9 mouse cellular contexts compared by ENCODE assay signal in genomic region chr1:55028512-55029249, GRCm38 (mm10). TPM values are rescaled to one million over a fixed set of nuclear protein-coding genes. Genes with fewer than 3 reads are reported as not detected.
DNase-seq lines count a peak whose midpoint lies in the region; ATAC-seq and TF ChIP-seq lines count a peak whose summit lies in the region.
"Had no signal": no experiment of that assay in that cellular context is flagged by ENCODE, and none has a peak within 500 bp of the region (broad histone marks: within the 10 kb centered on the region; RNA-seq: fewer than 3 reads in every experiment).

No protein-coding gene starts in this region.

- no peaks in the 10 kb centered on the region for H3K9me3 ChIP-seq in kidney, embryonic 16.5 days (ENCODE audit: low read length)
- no peaks in the 10 kb centered on the region for H3K9me3 ChIP-seq in lung, embryonic 15.5 days
- no peaks in the 10 kb centered on the region for H3K9me3 ChIP-seq in midbrain, embryonic 16.5 days (replicated peaks; ENCODE audit: control insufficient read depth, low read length, poor library complexity, severe bottlenecking)
- H3K9me3 ChIP-seq: stomach, embryonic 15.5 days had no signal

- peak overlapping the region; percentile 31; the same call in 1 of the 2 replicates for H3K9ac ChIP-seq in kidney, embryonic 16.5 days (replicated peaks; ENCODE audit: low read length)
- H3K9ac ChIP-seq in lung, embryonic 15.5 days: no peak overlapping the region
- H3K9ac ChIP-seq in midbrain, embryonic 16.5 days (ENCODE audit: low read depth, low read length): no peak overlapping the region
- H3K9ac ChIP-seq: stomach, embryonic 15.5 days had no signal

- no peak for TF ChIP-seq CTCF in thymus, adult 2 months (IDR thresholded peaks at IDR 0.05; ENCODE audit: borderline replicate concordance, control insufficient read depth, extremely low read depth, insufficient read depth, low read length, poor library complexity)

- TF ChIP-seq POLR2A in thymus, adult 2 months (IDR thresholded peaks at IDR 0.05; ENCODE audit: control insufficient read depth, extremely low read depth, insufficient read depth, low read length, poor library complexity): no peak

- 79% methylated on average over 11 of the region's 11 CpGs for WGBS in kidney, embryonic 16.5 days
- WGBS in lung, embryonic 15.5 days: 71% methylated on average over 11 of the region's 11 CpGs
- 22% methylated on average over 11 of the region's 11 CpGs for WGBS in thymus, adult 2 months
- WGBS in midbrain, embryonic 16.5 days: 92% methylated on average over 11 of the region's 11 CpGs

- no peaks in the 10 kb centered on the region for H3K27me3 ChIP-seq in kidney, embryonic 16.5 days (ENCODE audit: insufficient read depth, low read length)
- H3K27me3 ChIP-seq in lung, embryonic 15.5 days: no peaks in the 10 kb centered on the region
- H3K27me3 ChIP-seq in thymus, adult 2 months (ENCODE audit: control insufficient read depth, insufficient read depth, low read length): no peaks in the 10 kb centered on the region
- no peaks in the 10 kb centered on the region for H3K27me3 ChIP-seq in midbrain, embryonic 16.5 days (ENCODE audit: control insufficient read depth, insufficient read depth, low read depth, low read length)
- H3K27me3 ChIP-seq: stomach, embryonic 15.5 days had no signal

- H3K36me3 ChIP-seq in kidney, embryonic 16.5 days (ENCODE audit: insufficient read depth, low read length): no peaks in the 10 kb centered on the region
- no peaks in the 10 kb centered on the region for H3K36me3 ChIP-seq in lung, embryonic 15.5 days
- no peaks in the 10 kb centered on the region for H3K36me3 ChIP-seq in thymus, adult 2 months (ENCODE audit: control insufficient read depth, insufficient read depth, low read length)
- H3K36me3 ChIP-seq in midbrain, embryonic 16.5 days (ENCODE audit: control insufficient read depth, insufficient read depth, low read length): no peaks in the 10 kb centered on the region
- H3K36me3 ChIP-seq: stomach, embryonic 15.5 days had no signal

- H3K4me2 ChIP-seq in kidney, embryonic 16.5 days (replicated peaks; ENCODE audit: low read depth, low read length): no peak overlapping the region
- 0 out of 2 replicates have a peak overlapping the region, but pooled peaks have one; percentile 11 for H3K4me2 ChIP-seq in lung, embryonic 15.5 days
- H3K4me2 ChIP-seq in midbrain, embryonic 16.5 days (ENCODE audit: low read length): no peak overlapping the region

- no peak overlapping the region for H3K27ac ChIP-seq in kidney, embryonic 16.5 days (ENCODE audit: low read length)
- H3K27ac ChIP-seq in lung, embryonic 15.5 days: no peak overlapping the region
- H3K27ac ChIP-seq in thymus, adult 2 months (ENCODE audit: control insufficient read depth, insufficient read depth, low read length): peak overlapping the region; percentile 93
- no peak overlapping the region for H3K27ac ChIP-seq in midbrain, embryonic 16.5 days (ENCODE audit: low read length)
- H3K27ac ChIP-seq: stomach, embryonic 15.5 days had no signal

- peaks cover 14% of the 10 kb centered on the region for H3K4me1 ChIP-seq in kidney, embryonic 16.5 days (ENCODE audit: insufficient read depth, low read length)
- H3K4me1 ChIP-seq in lung, embryonic 15.5 days: peaks cover 7% of the 10 kb centered on the region
- H3K4me1 ChIP-seq in thymus, adult 2 months (replicated peaks; ENCODE audit: control insufficient read depth, insufficient read depth, low read length): peaks cover 7% of the 10 kb centered on the region
- peaks cover 14% of the 10 kb centered on the region for H3K4me1 ChIP-seq in midbrain, embryonic 16.5 days (ENCODE audit: control insufficient read depth, insufficient read depth, low read length)
- H3K4me1 ChIP-seq: stomach, embryonic 15.5 days had no signal

- ATAC-seq in kidney, embryonic 16.5 days (ENCODE audit: low FRiP score, low TSS enrichment): no peak
- no peak for ATAC-seq in lung, embryonic 15.5 days (ENCODE audit: borderline replicate concordance, extremely low read depth, low FRiP score, low TSS enrichment)
- no peak for ATAC-seq in midbrain, embryonic 16.5 days

- H3K4me3 ChIP-seq in kidney, embryonic 16.5 days (ENCODE audit: low read length): no peak overlapping the region
- H3K4me3 ChIP-seq in lung, embryonic 15.5 days: no peak overlapping the region
- H3K4me3 ChIP-seq in thymus, adult 2 months (ENCODE audit: control insufficient read depth, insufficient read depth, low read length): peak overlapping the region; percentile 47
- H3K4me3 ChIP-seq in midbrain, embryonic 16.5 days (ENCODE audit: low read depth, low read length): no peak overlapping the region
- H3K4me3 ChIP-seq: stomach, embryonic 15.5 days had no signal

- no peak for DNase-seq in kidney, postnatal 4 days
- DNase-seq in heart, adult 9 months (ENCODE audit: low spot score in 2 of 2): peak; percentile 37 to 67
- DNase-seq in thymus, adult 2 months: peak; percentile 51
- no peak for DNase-seq in gastrocnemius, postnatal 25 days
- DNase-seq in retina, postnatal 1 day: no peak

RNA-seq across cellular contexts. Expression of gene Sf3b1, which starts 1.4 kb away (rescaled TPM):
- polyA plus RNA-seq in kidney, embryonic 16.5 days (2015; fragmentation: Nextera tagmentation; extraction: Ambion mirVana): 284 and 299 TPM in 2 replicates
- polyA plus RNA-seq in lung, embryonic 15.5 days (2015; fragmentation: Nextera tagmentation; extraction: Ambion mirVana): 305 and 316 TPM in 2 replicates
- polyA plus RNA-seq in thymus, adult 2 months (2012; rRNA removed): 90.6 and 110 TPM in 2 replicates
- total RNA-seq in gastrocnemius, postnatal 25 days (2021): 10 to 100 TPM; 36.4 to 49.3 TPM
- polyA plus RNA-seq in midbrain, embryonic 16.5 days (2015; fragmentation: Nextera tagmentation; extraction: Ambion mirVana): 297 and 327 TPM in 2 replicates

RNA-seq across cellular contexts. Expression of gene Coq10b, which starts 23.9 kb away (rescaled TPM):
- polyA plus RNA-seq in kidney, embryonic 16.5 days (2015; fragmentation: Nextera tagmentation; extraction: Ambion mirVana): 15.3 and 16.5 TPM in 2 replicates
- 17.0 and 19.1 TPM in 2 replicates for polyA plus RNA-seq in lung, embryonic 15.5 days (2015; fragmentation: Nextera tagmentation; extraction: Ambion mirVana)
- 5.5 and 6.6 TPM in 2 replicates for polyA plus RNA-seq in thymus, adult 2 months (2012; rRNA removed)
- 10 to 100 TPM in 1 of 2 experiments, 1 to 10 TPM in 1; 7.7 to 22.8 TPM for total RNA-seq in gastrocnemius, postnatal 25 days (2021)
- polyA plus RNA-seq in midbrain, embryonic 16.5 days (2015; fragmentation: Nextera tagmentation; extraction: Ambion mirVana): 29.9 and 34.4 TPM in 2 replicates

RNA-seq across cellular contexts. Expression of gene Hspe1, which starts 59.3 kb away (rescaled TPM):
- 404 and 411 TPM in 2 replicates for polyA plus RNA-seq in kidney, embryonic 16.5 days (2015; fragmentation: Nextera tagmentation; extraction: Ambion mirVana)
- 303 and 360 TPM in 2 replicates for polyA plus RNA-seq in lung, embryonic 15.5 days (2015; fragmentation: Nextera tagmentation; extraction: Ambion mirVana)
- polyA plus RNA-seq in thymus, adult 2 months (2012; rRNA removed): 33.2 and 38.3 TPM in 2 replicates
- total RNA-seq in gastrocnemius, postnatal 25 days (2021): 10 to 100 TPM; 83.7 to 88.8 TPM
- polyA plus RNA-seq in midbrain, embryonic 16.5 days (2015; fragmentation: Nextera tagmentation; extraction: Ambion mirVana): 224 and 238 TPM in 2 replicates

RNA-seq across cellular contexts. Expression of gene Hspd1, which starts 59.4 kb away (rescaled TPM):
- polyA plus RNA-seq in kidney, embryonic 16.5 days (2015; fragmentation: Nextera tagmentation; extraction: Ambion mirVana): 480 and 498 TPM in 2 replicates
- 330 and 331 TPM in 2 replicates for polyA plus RNA-seq in lung, embryonic 15.5 days (2015; fragmentation: Nextera tagmentation; extraction: Ambion mirVana)
- polyA plus RNA-seq in thymus, adult 2 months (2012; rRNA removed): 28.3 and 31.5 TPM in 2 replicates
- total RNA-seq in gastrocnemius, postnatal 25 days (2021): 100 to 1,000 TPM; 162 to 179 TPM
- 255 and 276 TPM in 2 replicates for polyA plus RNA-seq in midbrain, embryonic 16.5 days (2015; fragmentation: Nextera tagmentation; extraction: Ambion mirVana)

Comparison
In these comparisons a context has a peak if more than half of its experiments do, and no peak if none do; other contexts are left out.
1. DNase-seq: peak in heart, adult 9 months (2 of 2) and thymus, adult 2 months (single experiment); none in kidney, postnatal 4 days (0 of 2), gastrocnemius, postnatal 25 days (single experiment) and retina, postnatal 1 day (single experiment).